In genomic region chr5:23599750-23600537, GRCm38 (mm10) we compare ENCODE assay signal across 14 mouse cellular contexts.
DNase-seq lines count a peak whose midpoint lies in the region; ATAC-seq lines count a peak whose summit lies in the region.
"Had no signal": no experiment of that assay in that cellular context is flagged by ENCODE, and none has a peak within 500 bp of the region (broad histone marks: within the 10 kb centered on the region; RNA-seq: fewer than 3 reads in every experiment).

No protein-coding gene starts in this region.

- 0 out of 2 replicates have a peak, but pooled peaks cover 2% of the 10 kb centered on the region for H3K36me3 ChIP-seq in midbrain, embryonic 14.5 days (ENCODE audit: control insufficient read depth, insufficient read depth, low read length)
- no peaks in the 10 kb centered on the region for H3K36me3 ChIP-seq in midbrain, embryonic 16.5 days (ENCODE audit: control insufficient read depth, insufficient read depth, low read length)
- no peaks in the 10 kb centered on the region for H3K36me3 ChIP-seq in forebrain, embryonic 16.5 days (ENCODE audit: control insufficient read depth, insufficient read depth)
- H3K36me3 ChIP-seq in neural tube, embryonic 13.5 days = no peaks in the 10 kb centered on the region

- no peak overlapping the region for H3K4me3 ChIP-seq in midbrain, embryonic 14.5 days (replicated peaks; ENCODE audit: low read depth, low read length)
- H3K4me3 ChIP-seq in midbrain, embryonic 16.5 days (ENCODE audit: low read depth, low read length) = no peak overlapping the region
- no peak overlapping the region for H3K4me3 ChIP-seq in forebrain, embryonic 16.5 days (replicated peaks; ENCODE audit: low read length)
- no peak overlapping the region for H3K4me3 ChIP-seq in neural tube, embryonic 13.5 days
- H3K4me3 ChIP-seq: heart, embryonic 12.5 days; megakaryocyte, embryonic 14.5 days had no signal

- WGBS in midbrain, embryonic 14.5 days = 68% methylated on average over 5 of the region's 5 CpGs
- 77% methylated on average over 5 of the region's 5 CpGs for WGBS in midbrain, embryonic 16.5 days
- whole genome bisulfite sequencing in forebrain, embryonic 16.5 days = 58% methylated on average over 5 of the region's 5 CpGs
- 50% methylated on average over 5 of the region's 5 CpGs for WGBS in neural tube, embryonic 13.5 days

- peak; percentile 83 for ATAC-seq in cerebellum, adult (ENCODE audit: insufficient number of reproducible peaks, low FRiP score, low TSS enrichment)
- peak; percentile 43 for ATAC-seq in midbrain, embryonic 14.5 days (ENCODE audit: low FRiP score, low TSS enrichment)
- no peak for ATAC-seq in midbrain, embryonic 16.5 days
- ATAC-seq in forebrain, embryonic 16.5 days = peak; percentile 77
- ATAC-seq in neural tube, embryonic 13.5 days (ENCODE audit: low read depth) = peak; percentile 83

- no peak overlapping the region for H3K27ac ChIP-seq in midbrain, embryonic 14.5 days (replicated peaks; ENCODE audit: low read depth, low read length)
- no peak overlapping the region for H3K27ac ChIP-seq in midbrain, embryonic 16.5 days (ENCODE audit: low read length)
- peak overlapping the region; percentile 19; the same call in 1 of the 2 replicates for H3K27ac ChIP-seq in forebrain, embryonic 16.5 days (ENCODE audit: low read length)
- H3K27ac ChIP-seq in neural tube, embryonic 13.5 days (replicated peaks) = peak overlapping the region; percentile 54

- no peaks in the 10 kb centered on the region for H3K4me1 ChIP-seq in midbrain, embryonic 14.5 days (ENCODE audit: control insufficient read depth, insufficient read depth, low read length)
- 0 out of 2 replicates have a peak, but pooled peaks cover 3% of the 10 kb centered on the region for H3K4me1 ChIP-seq in midbrain, embryonic 16.5 days (ENCODE audit: control insufficient read depth, insufficient read depth, low read length)
- peaks cover 9% of the 10 kb centered on the region for H3K4me1 ChIP-seq in forebrain, embryonic 16.5 days (replicated peaks; ENCODE audit: control insufficient read depth, insufficient read depth, low read length)
- peaks cover 19% of the 10 kb centered on the region for H3K4me1 ChIP-seq in neural tube, embryonic 13.5 days (replicated peaks)

- H3K9ac ChIP-seq in midbrain, embryonic 14.5 days (replicated peaks; ENCODE audit: low read length) = no peak overlapping the region
- H3K9ac ChIP-seq in midbrain, embryonic 16.5 days (ENCODE audit: low read depth, low read length) = no peak overlapping the region
- no peak overlapping the region for H3K9ac ChIP-seq in forebrain, embryonic 16.5 days (replicated peaks; ENCODE audit: low read depth, low read length)
- no peak overlapping the region for H3K9ac ChIP-seq in neural tube, embryonic 13.5 days
- H3K9ac ChIP-seq: heart, embryonic 12.5 days; lung, embryonic 14.5 days had no signal

- no peaks in the 10 kb centered on the region for H3K9me3 ChIP-seq in midbrain, embryonic 14.5 days (ENCODE audit: control insufficient read depth, low read length)
- H3K9me3 ChIP-seq in midbrain, embryonic 16.5 days (replicated peaks; ENCODE audit: control insufficient read depth, low read length, poor library complexity, severe bottlenecking) = no peaks in the 10 kb centered on the region
- H3K9me3 ChIP-seq in forebrain, embryonic 16.5 days (ENCODE audit: control insufficient read depth, low read length) = no peaks in the 10 kb centered on the region
- H3K9me3 ChIP-seq in neural tube, embryonic 13.5 days = no peaks in the 10 kb centered on the region
- H3K9me3 ChIP-seq: heart, embryonic 12.5 days; megakaryocyte, embryonic 14.5 days had no signal

- H3K27me3 ChIP-seq in midbrain, embryonic 14.5 days (ENCODE audit: control insufficient read depth, insufficient read depth, low read length) = no peaks in the 10 kb centered on the region
- H3K27me3 ChIP-seq in midbrain, embryonic 16.5 days (ENCODE audit: control insufficient read depth, insufficient read depth, low read depth, low read length) = no peaks in the 10 kb centered on the region
- no peaks in the 10 kb centered on the region for H3K27me3 ChIP-seq in forebrain, embryonic 16.5 days (replicated peaks; ENCODE audit: control insufficient read depth, insufficient read depth, low read length)
- H3K27me3 ChIP-seq in neural tube, embryonic 13.5 days = no peaks in the 10 kb centered on the region
- H3K27me3 ChIP-seq: heart, embryonic 12.5 days; megakaryocyte, embryonic 14.5 days had no signal

- no peak for DNase-seq in cerebellum, postnatal 4 days (ENCODE audit: low spot score in 2 of 2)
- no peak for DNase-seq in midbrain, embryonic 14.5 days
- DNase-seq in embryo, embryonic 10 days (ENCODE audit: low spot score) = no peak
- no peak for DNase-seq in adrenal gland, adult 8-10 months
- DNase-seq: adrenal gland, postnatal 25 days; right cerebral cortex, postnatal 25 days; thymus, postnatal 14 days had no signal

- H3K4me2 ChIP-seq in midbrain, embryonic 14.5 days (ENCODE audit: low read length) = no peak overlapping the region
- H3K4me2 ChIP-seq in midbrain, embryonic 16.5 days (ENCODE audit: low read length) = no peak overlapping the region
- H3K4me2 ChIP-seq in forebrain, embryonic 16.5 days (ENCODE audit: low read length) = no peak overlapping the region
- H3K4me2 ChIP-seq in neural tube, embryonic 13.5 days = no peak overlapping the region
- H3K4me2 ChIP-seq: heart, embryonic 12.5 days; lung, embryonic 14.5 days had no signal

Comparison
In these comparisons a context has a peak if more than half of its experiments do, and no peak if none do; other contexts are left out.
1. H3K27ac ChIP-seq: peak in forebrain, embryonic 16.5 days (single experiment) and neural tube, embryonic 13.5 days (single experiment); none in midbrain, embryonic 14.5 days (single experiment) and midbrain, embryonic 16.5 days (single experiment).